Mouse (Mus musculus): Measurements from ENCODE around the gene Gm15013.
A peak's percentile ranks its signal among the peaks of the same experiment; 100 is the strongest.
"Not testable (repeated sequence)": the region's sequence is repeated elsewhere in the genome, so short reads cannot be mapped to it uniquely, and the experiment has no call there.

Gm15013 gene

DNA sequence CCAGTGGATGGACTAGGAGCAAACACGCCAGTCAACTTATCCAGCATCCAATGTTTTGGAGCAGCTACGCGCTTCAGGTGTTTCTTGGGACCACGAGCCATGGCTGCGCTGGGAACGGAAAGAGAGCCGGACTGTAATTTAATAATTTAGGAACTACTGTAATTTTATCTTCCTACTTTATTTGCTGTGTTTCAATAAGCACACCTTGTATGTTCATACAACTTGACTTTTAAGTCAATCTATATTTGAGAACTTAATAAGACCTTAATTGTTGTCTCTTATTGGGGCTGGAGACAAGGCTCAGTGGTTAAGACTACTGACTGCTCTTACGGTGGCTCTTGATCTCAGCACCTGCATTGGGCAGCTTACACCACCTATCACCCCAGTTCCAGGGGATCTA lies at the start of gene Gm15013:
Gene Gm15013, minus strand, starts transcription at position 101 of the 400 bp plus-strand sequence.
- no peak for DNase-seq (ENCODE audit: low spot score in 2 of 2)

DNA sequence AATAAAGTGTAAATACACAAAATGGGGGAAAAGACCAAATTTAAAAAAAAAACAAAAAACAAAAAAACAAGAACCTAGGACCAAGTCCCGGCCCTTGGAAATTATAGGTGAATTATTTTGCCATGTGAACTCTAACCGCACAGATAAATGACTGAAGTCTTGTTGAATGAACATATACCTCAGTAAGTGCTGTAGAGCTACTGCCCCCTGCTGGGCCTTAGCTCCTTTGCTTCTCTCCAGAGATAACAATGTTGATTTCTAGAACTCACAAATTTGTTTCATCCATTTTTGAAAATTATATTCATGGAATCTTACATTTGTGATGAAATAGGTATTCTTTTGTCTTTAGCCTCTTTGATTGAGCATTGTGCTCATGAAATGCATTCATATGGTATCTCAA lies 48.3 kb upstream of the Gm15013 start:
- no peak for DNase-seq (ENCODE audit: low spot score in 2 of 2)

DNA sequence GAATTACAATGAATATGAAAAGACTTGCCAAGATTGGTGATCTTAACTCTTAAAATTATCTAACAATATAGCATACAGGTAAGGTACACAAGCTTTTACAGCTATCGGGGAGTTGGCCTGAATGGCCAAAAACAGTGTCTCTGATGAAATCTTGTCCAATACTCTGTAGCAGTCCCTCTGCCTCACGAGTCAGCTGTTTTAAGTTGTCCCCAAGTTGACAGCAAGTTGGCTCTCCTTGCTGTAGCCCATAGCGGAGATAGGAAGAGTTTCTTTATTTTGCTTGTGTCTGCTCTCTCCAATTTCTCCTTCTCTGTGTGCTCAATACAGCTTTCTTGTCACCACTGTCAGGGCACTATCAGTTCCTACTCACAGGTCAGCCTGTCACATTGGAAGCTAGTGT lies 44.4 kb upstream of the Gm15013 start:
- DNase-seq (ENCODE audit: low spot score in 2 of 2): not testable (repeated sequence)

DNA sequence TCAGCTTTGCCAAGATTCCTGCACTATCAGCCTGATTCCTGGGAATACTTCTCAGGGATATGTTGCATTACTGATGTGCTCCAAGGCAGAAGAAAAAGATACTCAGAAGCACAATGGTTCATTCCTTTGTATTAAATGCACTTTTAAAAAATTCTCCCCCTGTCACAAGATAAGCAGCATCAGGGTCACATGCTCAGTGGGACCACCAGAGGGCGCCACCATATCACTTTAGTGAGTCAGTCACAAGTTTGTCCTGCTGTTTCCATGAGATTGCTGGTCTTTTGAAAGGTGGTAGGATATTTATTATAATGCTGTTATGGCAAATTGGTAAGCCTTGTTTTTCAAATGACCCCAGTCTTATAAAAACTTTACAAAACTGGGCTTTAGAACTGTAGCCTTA lies 37.6 kb upstream of the Gm15013 start:
- DNase-seq (ENCODE audit: low spot score in 2 of 2): peak in 1 of 2 experiments; percentile 1

DNA sequence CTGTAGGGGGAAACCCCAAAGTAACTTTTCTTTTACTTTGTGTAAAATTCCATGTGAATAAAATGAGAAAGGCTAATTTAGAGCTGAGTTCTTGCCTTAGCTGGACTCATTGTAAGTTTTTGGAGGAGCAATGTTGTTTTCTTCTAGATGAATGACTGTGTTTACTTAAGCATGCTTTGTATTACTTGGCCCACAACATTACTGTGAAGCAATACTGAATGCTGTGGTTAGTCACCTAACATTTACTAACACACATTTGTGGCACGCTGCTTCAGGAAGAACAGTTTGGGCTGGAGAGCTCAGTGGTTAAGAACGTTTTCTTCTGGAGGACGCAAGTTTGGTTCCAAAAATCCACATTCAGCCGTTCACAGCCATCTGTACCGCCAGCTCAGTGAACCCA lies 22.8 kb upstream of the Gm15013 start:
- DNase-seq (ENCODE audit: low spot score in 2 of 2): no peak

DNA sequence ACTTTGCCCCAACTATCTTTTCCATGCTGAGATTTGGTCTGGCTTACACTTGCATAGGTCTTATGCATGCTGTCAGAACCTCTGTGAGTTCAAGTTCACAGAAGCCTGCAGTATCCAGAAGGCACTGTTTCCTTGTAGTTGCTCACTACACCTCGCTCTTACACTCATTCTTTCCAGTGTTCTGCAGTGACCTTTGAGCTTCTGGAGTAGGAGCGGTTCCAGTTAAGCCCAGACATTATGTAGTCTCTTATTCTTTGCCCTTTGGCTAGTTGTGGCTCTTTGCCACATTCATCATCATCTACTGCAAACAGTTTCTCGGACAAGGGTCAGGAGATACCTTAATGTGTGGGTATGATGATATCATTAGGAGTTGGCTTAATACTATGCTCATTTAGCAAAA lies 16.3 kb upstream of the Gm15013 start:
- no peak for DNase-seq (ENCODE audit: low spot score in 2 of 2)

DNA sequence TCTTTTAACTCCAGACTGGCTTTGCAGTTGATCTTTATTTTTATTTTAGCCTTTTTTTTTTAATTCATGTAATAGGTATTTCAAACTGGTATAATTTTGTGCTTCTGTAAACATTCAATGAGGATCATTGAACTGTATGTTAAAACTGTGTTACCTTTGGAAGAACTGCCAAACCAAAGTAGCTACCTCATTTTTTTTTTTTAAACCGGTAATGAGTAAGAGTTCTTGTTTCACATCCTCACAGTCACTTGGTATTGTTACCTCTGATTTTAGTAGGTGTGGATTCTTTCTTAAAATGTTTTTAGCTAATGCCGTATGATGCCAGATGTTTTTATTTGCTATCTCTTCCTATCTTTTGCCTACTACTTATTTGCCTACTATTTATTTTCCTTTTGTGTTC lies 8.1 kb upstream of the Gm15013 start:
- no peak for DNase-seq (ENCODE audit: low spot score in 2 of 2)

DNA sequence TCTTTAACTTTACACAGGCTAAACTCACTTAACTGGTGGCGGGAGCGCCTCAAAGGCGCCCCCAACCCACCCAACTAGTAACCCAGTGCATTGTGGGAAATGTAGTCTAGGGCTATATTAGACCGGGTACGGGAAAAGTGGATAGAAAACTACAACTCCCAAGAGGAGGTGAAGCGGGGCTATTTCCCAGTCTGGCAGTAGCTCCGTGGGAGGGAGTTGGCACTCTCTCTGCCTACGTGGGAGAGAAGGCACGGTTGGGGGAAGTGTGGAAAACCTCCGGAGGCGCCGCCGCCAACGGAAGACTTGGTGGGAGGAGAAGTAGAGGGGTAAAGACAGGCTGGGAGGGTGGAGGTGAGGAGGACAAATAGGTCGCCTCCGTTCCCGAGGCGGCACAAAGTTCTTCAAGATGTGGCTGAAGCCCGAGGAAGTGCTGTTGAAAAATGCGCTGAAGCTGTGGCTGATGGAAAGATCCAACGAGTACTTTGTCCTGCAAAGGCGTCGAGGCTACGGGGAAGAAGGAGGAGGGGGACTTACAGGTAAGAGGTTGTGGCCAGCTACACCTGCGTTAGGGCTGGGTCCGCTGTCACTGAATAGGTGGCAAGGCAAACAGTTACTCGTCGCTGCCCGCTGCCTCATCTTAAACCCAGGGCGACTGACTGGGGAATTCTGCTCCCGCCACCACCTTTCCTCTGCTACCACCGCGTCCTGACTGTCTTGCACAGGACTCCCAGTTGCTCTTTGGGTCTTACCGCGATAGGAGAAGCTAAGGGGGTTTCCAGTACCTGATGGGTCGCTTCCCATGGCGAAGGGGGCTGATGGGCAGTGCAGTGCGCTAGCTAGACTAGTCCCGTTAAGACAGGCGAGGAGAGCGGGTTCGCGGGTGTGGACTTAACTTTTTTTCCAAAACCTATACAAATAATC lies 29.2 kb downstream of the Gm15013 start, which contains the start of gene Tbc1d8b:
Gene Tbc1d8b, plus strand, starts transcription at position 222 of the 921 bp plus-strand sequence.
- DNase-seq (ENCODE audit: low spot score in 2 of 2): peak; percentile 57 to 75

DNA sequence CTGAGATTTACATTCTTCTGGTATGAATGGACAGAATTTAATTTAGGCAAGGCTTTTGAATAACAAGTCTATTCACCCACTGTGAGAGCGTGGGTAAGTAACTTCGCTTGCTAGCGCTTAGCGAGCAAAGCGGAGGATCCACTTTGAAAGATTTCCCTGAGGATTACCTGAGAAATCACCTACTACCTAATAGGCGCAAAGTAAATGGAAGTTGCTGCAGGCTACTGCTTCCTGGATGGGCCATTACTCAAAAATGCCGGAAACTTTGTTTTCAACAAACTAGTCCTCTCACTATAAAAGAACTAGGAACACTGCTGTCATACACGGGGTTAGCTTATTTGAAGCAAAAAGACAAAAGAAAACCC lies 29.9 kb downstream of the Gm15013 start:
- peak in 1 of 2 experiments; percentile 4 for DNase-seq (ENCODE audit: low spot score in 2 of 2)

DNA sequence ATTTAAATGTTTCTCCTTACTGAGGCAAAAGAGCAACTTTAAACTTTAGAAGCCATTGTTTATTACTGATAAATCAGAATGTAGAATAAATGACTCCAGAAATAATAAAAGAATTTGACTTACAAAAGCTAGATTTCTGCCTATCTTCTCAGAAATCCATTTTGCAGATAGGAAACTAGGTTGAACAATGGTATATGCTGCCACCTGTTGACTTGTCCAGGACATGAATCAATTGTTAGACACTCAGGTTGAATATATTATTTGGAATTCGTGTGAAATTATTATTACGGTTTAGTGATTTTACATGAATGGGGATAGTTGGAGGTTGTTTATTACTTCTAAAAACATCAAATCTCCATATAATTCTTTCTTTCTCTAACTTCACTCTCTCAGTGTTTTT lies 48.5 kb downstream of the Gm15013 start:
- no peak for DNase-seq (ENCODE audit: low spot score in 2 of 2)

All from urinary bladder, adult 18-20 months (tissue).